Mouse (Mus musculus): ENCODE measurements around the gene Ankrd42. TPM values are rescaled to one million over a fixed set of nuclear protein-coding genes. Genes with fewer than 3 reads are reported as not detected.

Gene Ankrd42
- polyA plus RNA-seq (2017; shearing (Covaris generic)) = not detected

DNA sequence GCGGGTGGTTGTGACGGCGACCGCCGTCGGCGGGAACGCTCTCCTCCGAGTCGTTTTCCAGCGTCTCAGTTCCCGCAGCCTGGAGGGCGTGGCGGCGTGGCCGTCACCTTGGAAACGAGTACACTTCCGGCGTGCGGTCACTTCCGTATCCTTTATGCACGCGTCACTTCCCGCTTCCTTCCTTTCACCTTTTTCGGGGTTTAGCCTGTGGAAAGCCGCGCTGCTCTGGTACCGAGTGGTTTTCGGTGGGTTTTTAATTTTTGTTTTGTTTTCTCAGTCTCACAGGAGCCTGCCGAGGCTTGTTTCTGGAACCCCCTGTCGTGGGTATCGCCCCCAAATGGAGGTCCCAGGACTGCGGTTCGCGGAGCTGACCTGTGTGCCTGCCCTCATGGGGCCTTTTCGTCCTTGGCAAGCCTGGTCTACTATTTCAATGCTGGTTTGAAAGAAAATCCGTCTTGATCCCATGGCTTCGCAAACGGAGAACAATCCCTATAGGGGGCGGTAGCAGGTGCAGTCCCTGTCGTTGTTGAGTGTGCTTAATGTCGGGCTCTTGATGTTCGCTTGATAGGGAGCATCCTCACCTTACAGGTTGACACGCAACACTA is at the start of gene Ankrd42:
Gene Ankrd42, minus strand, starts transcription at position 122 of the 605 bp plus-strand sequence.

DNA sequence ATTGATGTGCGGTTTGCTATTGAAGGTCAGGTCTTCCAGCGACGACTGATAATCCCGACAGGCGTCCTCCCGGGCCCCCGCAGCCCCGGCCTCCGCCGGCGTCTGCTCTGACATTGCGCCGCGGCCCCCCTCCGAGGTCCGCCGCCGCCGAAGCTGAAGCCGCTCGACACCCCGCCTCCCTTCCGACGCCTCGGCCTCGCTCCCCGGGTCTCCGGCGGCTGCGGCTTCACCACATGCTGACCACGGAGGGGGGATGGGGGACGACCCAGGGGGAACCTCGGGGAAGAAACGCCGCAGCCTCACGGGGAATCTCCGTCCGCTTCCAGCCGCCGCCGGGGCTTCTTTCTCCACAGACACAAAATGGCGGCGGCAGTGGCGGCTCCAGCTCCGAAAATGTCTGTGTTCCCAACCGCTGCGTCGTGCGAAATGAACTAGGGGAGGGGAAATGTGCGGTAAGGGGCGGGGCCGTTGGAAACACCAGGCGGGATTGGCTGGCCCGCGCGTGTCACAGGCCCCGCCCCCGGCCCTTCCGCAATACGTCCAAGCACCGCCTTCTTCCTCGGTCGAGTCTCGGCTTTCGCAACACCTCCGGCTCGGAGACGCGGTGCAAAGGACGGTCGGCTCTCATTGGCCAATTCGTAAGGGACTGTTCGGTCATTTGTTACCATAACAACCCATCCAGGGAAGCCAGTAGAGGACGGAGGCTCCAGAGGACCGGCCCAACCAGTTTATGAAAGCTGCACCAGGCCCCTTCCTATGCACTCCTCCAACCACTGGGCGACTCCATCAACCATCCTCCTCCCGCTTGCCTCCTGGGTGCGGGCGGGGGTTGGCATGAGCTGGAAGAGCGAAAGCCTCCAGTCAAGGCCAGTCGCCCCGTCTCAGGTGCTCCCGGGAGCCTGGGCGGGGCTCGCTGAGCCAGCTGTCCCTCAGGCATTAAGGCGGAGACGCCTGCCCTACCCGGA is 32.8 kb upstream of the Ankrd42 start, which contains the start of gene Pcf11:
Gene Pcf11, minus strand, starts transcription at position 428 of the 965 bp plus-strand sequence.

DNA sequence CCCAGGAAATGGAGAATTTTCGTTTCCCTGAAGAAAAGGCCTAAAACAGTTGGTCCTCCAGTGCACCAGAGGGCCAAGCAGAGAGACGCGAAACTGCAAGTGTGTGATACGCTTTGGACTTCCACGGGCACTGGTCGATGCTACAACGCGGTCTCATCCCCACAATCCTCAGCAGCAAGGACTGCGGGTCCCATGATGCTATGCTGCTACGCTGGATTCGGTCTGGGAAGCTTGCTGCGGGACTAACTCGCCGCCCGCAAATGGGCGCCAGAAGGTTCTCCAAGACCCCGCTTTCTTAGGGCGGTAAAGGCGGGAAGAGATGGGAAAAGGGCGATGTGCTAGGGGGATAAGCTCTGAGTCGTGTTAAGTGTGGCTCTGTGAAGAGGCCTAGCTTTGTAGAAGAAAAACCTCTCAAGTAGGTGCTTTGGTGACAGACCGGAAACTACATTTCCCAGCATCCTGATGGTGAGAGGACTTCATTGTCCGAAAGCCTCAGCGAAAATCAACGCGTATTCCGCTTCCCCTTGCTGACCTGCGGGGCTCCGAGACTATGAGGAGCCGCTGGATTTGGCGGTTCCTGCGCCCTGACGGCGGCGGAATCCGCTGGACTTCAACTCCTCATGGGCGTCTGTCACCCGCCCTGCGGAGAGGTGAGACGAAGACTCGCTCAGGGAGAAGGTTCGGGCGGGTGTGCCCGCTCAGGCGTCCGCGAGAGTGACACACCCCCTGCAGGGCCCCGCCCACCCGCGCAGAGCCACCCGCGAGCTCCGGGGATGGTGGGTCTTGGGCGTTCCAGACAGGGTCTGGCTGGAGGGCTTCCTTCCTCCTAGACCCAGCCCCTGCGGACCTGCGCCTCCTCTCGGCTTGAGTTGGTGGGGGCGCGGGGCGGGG is 75.7 kb downstream of the Ankrd42 start, which contains the start of gene Ccdc90b:
Gene Ccdc90b, plus strand, starts transcription at position 164 of the 891 bp plus-strand sequence.

Other genes starting within 250 kb of the Ankrd42 start
- 9.0 TPM for gene Ccdc90b, start 76.0 kb downstream of the Ankrd42 start, polyA plus RNA-seq (2017; shearing (Covaris generic))
- 67.9 TPM for gene Pcf11, start 32.8 kb upstream of the Ankrd42 start, polyA plus RNA-seq (2017; shearing (Covaris generic))
- gene Rab30, start 104.5 kb upstream of the Ankrd42 start, polyA plus RNA-seq (2017; shearing (Covaris generic)) = 0.11 TPM
- 4.3 TPM for gene Ddias, start 237.1 kb upstream of the Ankrd42 start, polyA plus RNA-seq (2017; shearing (Covaris generic))
- 21.5 TPM for gene Prcp, start 237.3 kb upstream of the Ankrd42 start, polyA plus RNA-seq (2017; shearing (Covaris generic))

All from effector memory CD4-positive, alpha-beta T cell, adult 5 months (primary cell).